ENCODE assay signal across 7 mouse cellular contexts in genomic region chr13:45976894-45977293, GRCm38 (mm10). TPM values are rescaled to one million over a fixed set of nuclear protein-coding genes. Genes with fewer than 3 reads are reported as not detected.
DNase-seq lines count a peak whose midpoint lies in the region; ATAC-seq and TF ChIP-seq lines count a peak whose summit lies in the region.

No protein-coding gene starts in this region.

- H3K27me3 ChIP-seq in stomach, postnatal 0 days (ENCODE audit: control insufficient read depth, insufficient read depth, low read length) = no peaks in the 10 kb centered on the region

- ATAC-seq in stomach, postnatal 0 days (ENCODE audit: low FRiP score, low TSS enrichment) = peak; percentile 59; the same call in 1 of the 2 replicates

- H3K4me1 ChIP-seq in stomach, postnatal 0 days (replicated peaks; ENCODE audit: control insufficient read depth, insufficient read depth) = no peaks in the 10 kb centered on the region

- H3K36me3 ChIP-seq in stomach, postnatal 0 days (ENCODE audit: control insufficient read depth, insufficient read depth, low read length) = no peaks in the 10 kb centered on the region

- H3K9ac ChIP-seq in stomach, postnatal 0 days (ENCODE audit: low read length) = no peak overlapping the region

- no peak for TF ChIP-seq EP300 in stomach, postnatal 0 days (optimal IDR thresholded peaks at IDR 0.05)

- H3K4me3 ChIP-seq in stomach, postnatal 0 days (ENCODE audit: low read depth, low read length) = no peak overlapping the region

- peak; percentile 48 to 50 for DNase-seq in right cerebral cortex, postnatal 10 days (ENCODE audit: low spot score in 2 of 2)
- no peak for DNase-seq in right cerebral cortex, postnatal 4 days
- peak; percentile 86 for DNase-seq in ZHBTc4 (ENCODE audit: low read depth, low spot score)
- peak; percentile 69 for DNase-seq in embryo, embryonic 9.5 days (ENCODE audit: extremely low spot score)
- DNase-seq in induced T-regulatory cell, adult 2 months (ENCODE audit: low read depth) = peak; percentile 77
- DNase-seq in lung, postnatal 10 days = peak; percentile 82
- peak; percentile 59 for DNase-seq in stomach, postnatal 0 days (ENCODE audit: low spot score)

- 38% methylated on average over 1 of the region's 1 CpGs for WGBS in stomach, postnatal 0 days

- peak; percentile 100 for TF ChIP-seq CTCF in stomach, postnatal 0 days (IDR thresholded peaks at IDR 0.05; ENCODE audit: low read depth)

- no peaks in the 10 kb centered on the region for H3K9me3 ChIP-seq in stomach, postnatal 0 days (ENCODE audit: control insufficient read depth, low read length)

- H3K27ac ChIP-seq in stomach, postnatal 0 days (replicated peaks) = no peak overlapping the region

- no peak overlapping the region for H3K4me2 ChIP-seq in stomach, postnatal 0 days (replicated peaks; ENCODE audit: low read depth)

RNA-seq across cellular contexts. Expression of gene Atxn1, which starts 12.1 kb away (rescaled TPM):
- polyA plus RNA-seq in stomach, postnatal 0 days (2015; fragmentation: Nextera tagmentation; extraction: Ambion mirVana) = 7.0 TPM in 2 replicates
